12 mouse cellular contexts compared by ENCODE assay signal in the genomic region with DNA sequence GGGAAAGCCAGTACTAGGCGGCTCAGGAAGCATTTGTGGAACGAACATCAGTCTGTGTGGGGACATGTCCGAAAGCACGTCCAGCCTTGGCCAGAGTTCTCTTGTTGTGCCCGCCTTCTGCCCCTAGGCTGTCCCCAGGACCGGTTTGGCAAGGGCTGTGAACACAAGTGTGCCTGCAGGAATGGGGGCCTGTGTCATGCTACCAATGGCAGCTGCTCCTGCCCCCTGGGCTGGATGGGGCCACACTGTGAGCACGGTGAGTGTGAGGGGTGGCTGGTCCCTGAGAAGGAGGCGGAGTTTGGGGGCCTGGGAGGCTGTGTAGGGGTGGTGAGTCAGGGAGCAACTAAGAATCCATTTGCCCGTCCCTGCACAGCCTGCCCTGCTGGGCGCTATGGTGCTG. TPM values are rescaled to one million over a fixed set of nuclear protein-coding genes. Genes with fewer than 3 reads are reported as not detected.
DNase-seq lines count a peak whose midpoint lies in the region; ATAC-seq and TF ChIP-seq lines count a peak whose summit lies in the region.
"Had no signal": no experiment of that assay in that cellular context is flagged by ENCODE, and none has a peak within 500 bp of the region (broad histone marks: within the 10 kb centered on the region; RNA-seq: fewer than 3 reads in every experiment).

No protein-coding gene starts in this region.

- no peak for TF ChIP-seq CTCF in kidney, adult 2 months (conservative IDR thresholded peaks at IDR 0.05; ENCODE audit: insufficient read depth, insufficient read length, low read depth, low read length)

- ATAC-seq in midbrain, embryonic 11.5 days (ENCODE audit: low FRiP score), result no peak
- no peak for ATAC-seq in midbrain, embryonic 15.5 days (replicated peaks)

- H3K4me2 ChIP-seq in midbrain, embryonic 11.5 days, result no peak overlapping the region
- no peak overlapping the region for H3K4me2 ChIP-seq in midbrain, embryonic 15.5 days
- H3K4me2 ChIP-seq: limb, embryonic 13.5 days had no signal

- TF ChIP-seq POLR2A in kidney, adult 2 months (IDR thresholded peaks at IDR 0.05; ENCODE audit: low read depth, low read length), result no peak

- H3K4me1 ChIP-seq in midbrain, embryonic 11.5 days (ENCODE audit: control insufficient read depth, insufficient read depth, low read length), result no peaks in the 10 kb centered on the region
- H3K4me1 ChIP-seq in midbrain, embryonic 15.5 days, result no peaks in the 10 kb centered on the region
- no peaks in the 10 kb centered on the region for H3K4me1 ChIP-seq in kidney, adult 2 months (ENCODE audit: control insufficient read depth, insufficient read depth, low read length)
- peaks cover 14% of the 10 kb centered on the region for H3K4me1 ChIP-seq in limb, embryonic 10.5 days
- H3K4me1 ChIP-seq: limb, embryonic 13.5 days; megakaryocyte, embryonic 14.5 days had no signal

- WGBS in midbrain, embryonic 11.5 days, result 60% methylated on average over 10 of the region's 10 CpGs
- WGBS in midbrain, embryonic 15.5 days, result 62% methylated on average over 10 of the region's 10 CpGs
- 59% methylated on average over 10 of the region's 10 CpGs for WGBS in kidney, adult 2 months
- whole genome bisulfite sequencing in limb, embryonic 10.5 days, result 53% methylated on average over 10 of the region's 10 CpGs

- H3K27ac ChIP-seq in midbrain, embryonic 11.5 days (ENCODE audit: low read depth, low read length), result no peak overlapping the region
- no peak overlapping the region for H3K27ac ChIP-seq in midbrain, embryonic 15.5 days
- H3K27ac ChIP-seq in kidney, adult 2 months (ENCODE audit: insufficient read depth, low read depth, low read length), result no peak overlapping the region
- peak overlapping the region; percentile 47 for H3K27ac ChIP-seq in limb, embryonic 10.5 days

- no peaks in the 10 kb centered on the region for H3K27me3 ChIP-seq in midbrain, embryonic 11.5 days (ENCODE audit: control insufficient read depth, insufficient read depth, low read length)
- H3K27me3 ChIP-seq in midbrain, embryonic 15.5 days (replicated peaks), result no peaks in the 10 kb centered on the region
- H3K27me3 ChIP-seq in kidney, adult 2 months (replicated peaks; ENCODE audit: control insufficient read depth, insufficient read depth, low read length), result no peaks in the 10 kb centered on the region
- no peaks in the 10 kb centered on the region for H3K27me3 ChIP-seq in limb, embryonic 10.5 days (ENCODE audit: low read depth, poor library complexity, severe bottlenecking)
- H3K27me3 ChIP-seq: limb, embryonic 13.5 days had no signal

- no peak overlapping the region for H3K4me3 ChIP-seq in midbrain, embryonic 11.5 days (ENCODE audit: low read depth, low read length)
- H3K4me3 ChIP-seq in midbrain, embryonic 15.5 days, result no peak overlapping the region
- H3K4me3 ChIP-seq in kidney, adult 2 months (ENCODE audit: insufficient read depth, low read depth, low read length), result no peak overlapping the region
- no peak overlapping the region for H3K4me3 ChIP-seq in limb, embryonic 10.5 days
- H3K4me3 ChIP-seq: limb, embryonic 13.5 days; megakaryocyte, embryonic 14.5 days had no signal

- intact Hi-C loops in heart, postnatal 10 days (cut with DNase I), result loop anchor here (2.0 kb wide), 1 partner anchor 49 kb away; no protein-coding TSS in a partner anchor

- H3K9ac ChIP-seq in midbrain, embryonic 11.5 days (ENCODE audit: low read length), result no peak overlapping the region
- H3K9ac ChIP-seq in midbrain, embryonic 15.5 days, result no peak overlapping the region
- H3K9ac ChIP-seq: limb, embryonic 13.5 days had no signal

- no peaks in the 10 kb centered on the region for H3K9me3 ChIP-seq in midbrain, embryonic 11.5 days (ENCODE audit: control insufficient read depth, low read length)
- H3K9me3 ChIP-seq in midbrain, embryonic 15.5 days, result no peaks in the 10 kb centered on the region
- H3K9me3 ChIP-seq in limb, embryonic 10.5 days (replicated peaks), result no peaks in the 10 kb centered on the region
- H3K9me3 ChIP-seq: limb, embryonic 13.5 days; megakaryocyte, embryonic 14.5 days had no signal

- peak; percentile 62 for DNase-seq in midbrain, embryonic 11.5 days (ENCODE audit: low spot score, missing footprints)
- peak; percentile 52 for DNase-seq in kidney, adult 2 months
- DNase-seq in limb, embryonic 10.5 days (ENCODE audit: low spot score), result peak; percentile 55
- peak; percentile 67 for DNase-seq in urinary bladder, adult 2 months (ENCODE audit: low spot score)
- no peak for DNase-seq in cerebellum, adult 11 months
- DNase-seq in adrenal gland, postnatal 14 days, result no peak
- DNase-seq in heart, postnatal 10 days, result no peak
- DNase-seq: heart, adult 11 months; retina, postnatal 1 day had no signal

- H3K36me3 ChIP-seq in midbrain, embryonic 11.5 days (ENCODE audit: control insufficient read depth, insufficient read depth, low read length), result no peaks in the 10 kb centered on the region
- no peaks in the 10 kb centered on the region for H3K36me3 ChIP-seq in midbrain, embryonic 15.5 days (replicated peaks)
- H3K36me3 ChIP-seq in kidney, adult 2 months (ENCODE audit: control insufficient read depth, insufficient read depth, low read length), result no peaks in the 10 kb centered on the region
- peaks cover 84% of the 10 kb centered on the region for H3K36me3 ChIP-seq in limb, embryonic 10.5 days

RNA-seq across cellular contexts. Expression of a gene that starts 32.0 kb away (rescaled TPM):
- polyA plus RNA-seq in midbrain, embryonic 11.5 days (2014; fragmentation: Nextera tagmentation; extraction: Ambion mirVana), result 0.45 and 0.81 TPM in 2 replicates
- polyA plus RNA-seq in midbrain, embryonic 15.5 days (2015; fragmentation: Nextera tagmentation; extraction: Ambion mirVana), result 0.96 and 1.4 TPM in 2 replicates
- 58.6 and 66.8 TPM in 2 replicates for polyA plus RNA-seq in kidney, adult 2 months (2012; rRNA removed)
- polyA plus RNA-seq in limb, embryonic 10.5 days (2016; fragmentation: Nextera tagmentation; extraction: Ambion mirVana), result 5.3 and 6.2 TPM in 2 replicates
- polyA plus RNA-seq in urinary bladder, adult 2 months (2012; rRNA removed), result 10.9 and 11.4 TPM in 2 replicates
- 0.53 and 1.2 TPM in 2 replicates for total RNA-seq in adrenal gland, postnatal 14 days (2021)
- 1 to 10 TPM in 1 of 2 experiments, under 1 TPM in 1; 0.77 to 1.4 TPM for total RNA-seq in heart, postnatal 10 days (2021)

Comparison
In these comparisons a context has a peak if more than half of its experiments do, and no peak if none do; other contexts are left out.
1. DNase-seq: peak in midbrain, embryonic 11.5 days (single experiment), kidney, adult 2 months (single experiment), limb, embryonic 10.5 days (single experiment) and urinary bladder, adult 2 months (single experiment); none in cerebellum, adult 11 months (single experiment), adrenal gland, postnatal 14 days (single experiment) and heart, postnatal 10 days (0 of 2).